Mouse (Mus musculus) hindbrain, postnatal 0 days (tissue): ENCODE data around the gene Anpep. TPM values are rescaled to one million over a fixed set of nuclear protein-coding genes. Genes with fewer than 3 reads are reported as not detected.

Source experiments
- ATAC-seq: fragments of 200-750 bp; cut with Nextera tagmentation; 2 replicates; pipeline ENCODE4 v1.8.0; 2017; ENCODE audit warnings: mild to moderate bottlenecking, moderate TSS enrichment, moderate library complexity
- DNase-seq: peaks from one replicate; pipeline ENCODE4 v3.0.0-alpha.2; 2015; ENCODE audit warnings: low spot score
- H3K27ac ChIP-seq: fragments of 300-500 bp; sonication (generic); 2 replicates; pipeline ENCODE4 v1.5.1; 2014; ENCODE audit warnings: mild to moderate bottlenecking
- H3K27me3 ChIP-seq: fragments of 300-500 bp; sonication (generic); 2 replicates; pipeline ENCODE4 v1.6.1; 2014; ENCODE audit warnings: low read length, mixed read lengths; ENCODE audit not compliant: insufficient read depth
- H3K36me3 ChIP-seq: fragments of 300-500 bp; sonication (generic); 2 replicates; pipeline ENCODE4 v1.6.1; 2014; ENCODE audit warnings: low read length, mixed read lengths; ENCODE audit not compliant: insufficient read depth
- H3K4me1 ChIP-seq: fragments of 300-500 bp; sonication (generic); 2 replicates; pipeline ENCODE4 v1.6.1; 2014; ENCODE audit warnings: antibody characterized with exemption, low read length, mixed read lengths; ENCODE audit not compliant: insufficient read depth
- H3K4me2 ChIP-seq: fragments of 300-500 bp; sonication (generic); 2 replicates; pipeline ENCODE4 v1.6.1; 2014; ENCODE audit warnings: low read depth, mild to moderate bottlenecking, low read length, moderate library complexity, mixed read lengths
- H3K4me3 ChIP-seq: fragments of 300-500 bp; sonication (generic); 2 replicates; pipeline ENCODE4 v1.5.1; 2014; ENCODE audit warnings: low read length
- H3K9ac ChIP-seq: fragments of 300-500 bp; sonication (generic); replicated peaks from 2 replicates; pipeline ENCODE4 v1.6.1; 2014; ENCODE audit warnings: mild to moderate bottlenecking, low read length, moderate library complexity, mixed read lengths
- H3K9me3 ChIP-seq: fragments of 300-500 bp; sonication (generic); 2 replicates; pipeline ENCODE4 v1.6.1; 2016; ENCODE audit warnings: low read length, mixed read lengths
- CTCF ChIP-seq: IDR thresholded peaks from 2 replicates; pipeline ENCODE4 v1.5.1; 2016; ENCODE audit warnings: antibody characterized with exemption, control low read depth, low read depth
- WGBS: fragments of 180-500 bp; shearing (Covaris S2); extraction: QIAGEN DNeasy Blood & Tissue Kit; methylation state at CpG from one replicate; pipeline ENCODE4 v1.1.7; 2014; 5-methylcytosine and 5-hydroxymethylcytosine counted together
- polyA plus RNA-seq: library from polyadenylated mRNA; unstranded; fragments of >200 nt; fragmentation: Nextera tagmentation; extraction: Ambion mirVana; gene quantifications from 2 replicates; pipeline ENCODE4 v1.2.1, GENCODE M21; 2015
- total RNA-seq: library from RNA; depleted of rRNA; stranded (reverse); fragments of >200 nt; gene quantifications from 2 replicates; pipeline ENCODE4 v1.2.3, GENCODE M21; 2014

Gene Anpep
- total and polyA plus RNA-seq, 2 experiments from 2014 or later = 3.7 to 4.1 TPM

DNA sequence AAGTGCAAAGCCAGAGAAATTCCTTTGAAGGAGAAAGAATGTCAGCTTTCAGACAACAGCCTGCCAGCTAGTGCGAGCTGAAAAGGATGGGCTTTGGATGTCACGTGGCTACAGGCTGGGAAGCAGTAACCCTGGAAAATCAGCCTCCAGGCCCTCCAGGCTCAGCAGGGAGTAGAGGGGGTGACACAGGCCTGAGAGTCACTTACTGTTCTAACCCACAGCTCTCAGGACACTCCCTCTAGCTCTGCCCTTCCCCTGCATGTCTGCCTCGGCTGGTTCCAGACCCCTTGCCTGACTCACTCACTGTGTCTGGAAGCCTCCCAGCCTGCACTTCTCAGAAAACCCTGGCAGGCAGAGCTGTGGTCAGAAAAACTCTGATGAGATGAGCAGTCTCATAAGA, 20.1 kb upstream of the Anpep start:
- Histone ChIP-seq H3K27ac (no peak overlapping the region), H3K27me3 (no peaks in the 10 kb centered on the region), H3K9ac (no peak overlapping the region), H3K9me3 (no peaks in the 10 kb centered on the region), H3K4me1 (no peaks in the 10 kb centered on the region), H3K36me3 (peaks cover 19% of the 10 kb centered on the region), H3K4me3 (no peak overlapping the region), H3K4me2 (no peak overlapping the region)
- WGBS = 44% methylated on average over 3 of the region's 3 CpGs
- TF ChIP-seq CTCF = no peak
- no peak for ATAC-seq
- DNase-seq = no peak

DNA sequence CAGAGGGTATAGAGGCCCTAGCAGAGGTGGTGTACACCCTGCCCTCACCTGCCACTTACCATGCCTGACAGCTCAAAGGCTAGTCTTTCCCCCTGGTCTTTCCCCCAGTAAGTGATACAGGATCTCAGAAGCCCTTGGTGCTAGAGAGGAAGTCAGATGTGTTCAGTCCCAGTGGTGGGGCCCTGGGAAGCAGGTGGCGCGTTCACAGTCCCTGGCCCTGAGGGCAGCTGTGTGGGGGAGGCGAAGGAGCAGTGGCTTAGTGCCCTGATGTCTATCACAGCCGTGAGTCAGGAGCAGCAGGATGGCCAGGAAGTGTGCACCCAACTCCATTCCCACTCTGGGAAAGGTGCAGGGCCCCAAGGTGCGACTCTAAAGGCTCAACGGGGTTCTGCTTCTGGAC, 19.2 kb upstream of the Anpep start:
- TF ChIP-seq CTCF = no peak
- DNase-seq = no peak
- no peak for ATAC-seq
- Histone ChIP-seq H3K27ac (no peak overlapping the region), H3K4me3 (no peak overlapping the region), H3K27me3 (no peaks in the 10 kb centered on the region), H3K4me1 (no peaks in the 10 kb centered on the region), H3K9me3 (no peaks in the 10 kb centered on the region), H3K36me3 (peaks cover 19% of the 10 kb centered on the region), H3K4me2 (no peak overlapping the region), H3K9ac (no peak overlapping the region)
- 93% methylated on average over 6 of the region's 6 CpGs for WGBS

DNA sequence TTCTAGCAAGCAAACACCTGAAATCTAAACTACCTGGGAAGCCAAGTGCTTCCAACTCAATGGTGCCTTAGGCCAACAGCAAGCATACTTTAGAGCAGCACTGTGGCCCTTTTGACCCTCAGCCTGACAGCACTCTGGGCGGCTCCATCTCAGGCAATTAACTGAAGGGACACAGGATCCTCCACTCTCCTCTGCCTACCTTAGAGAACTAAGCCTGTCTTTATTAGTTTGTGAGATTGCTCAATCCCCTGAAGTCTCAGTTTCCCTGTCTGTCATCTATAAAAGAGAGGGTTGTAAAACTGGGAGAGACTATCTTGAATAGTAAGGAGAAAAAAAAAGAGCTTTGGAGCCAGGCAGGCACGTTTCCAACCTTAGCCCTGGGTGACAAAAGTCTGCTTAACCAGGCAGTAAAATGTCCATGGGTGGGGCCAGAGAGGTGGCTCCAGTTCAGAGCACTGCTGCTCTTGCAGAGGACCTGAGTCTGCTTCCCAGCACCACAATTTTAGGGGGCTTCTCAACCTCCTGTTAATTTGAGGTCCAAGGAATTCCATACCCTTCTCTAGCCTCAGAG, 17.7 kb upstream of the Anpep start:
- no peak for TF ChIP-seq CTCF
- ATAC-seq = no peak
- no peaks in the 10 kb centered on the region for H3K4me1 ChIP-seq

DNA sequence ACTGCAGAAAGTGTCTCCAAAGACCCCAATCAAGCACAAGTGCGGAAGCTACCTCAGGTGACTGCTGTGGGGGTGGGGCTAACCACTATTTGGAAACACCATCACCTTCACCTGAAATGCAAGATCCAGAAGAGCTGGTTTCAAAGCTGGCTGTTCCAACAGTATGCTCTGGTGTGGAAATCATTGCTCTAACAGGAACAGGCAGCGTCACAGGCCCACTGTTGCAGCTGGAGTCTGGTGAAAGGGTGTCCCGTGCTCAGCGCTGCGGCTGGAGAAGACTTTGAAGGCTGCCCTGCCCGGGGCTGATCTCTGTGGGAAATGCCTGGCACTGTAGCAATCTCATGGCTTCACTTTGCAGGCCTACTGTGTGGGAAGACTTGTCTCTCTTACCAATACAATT, 12.5 kb upstream of the Anpep start:
- Histone ChIP-seq H3K9ac (no peak overlapping the region), H3K4me1 (no peaks in the 10 kb centered on the region), H3K4me3 (no peak overlapping the region), H3K36me3 (no peaks in the 10 kb centered on the region), H3K4me2 (no peak overlapping the region), H3K27ac (no peak overlapping the region), H3K27me3 (no peaks in the 10 kb centered on the region), H3K9me3 (no peaks in the 10 kb centered on the region)
- WGBS = 86% methylated on average over 6 of the region's 6 CpGs
- no peak for TF ChIP-seq CTCF
- ATAC-seq (no peak), DNase-seq (no peak)

More for the DNA sequence above, 17.7 kb upstream of the Anpep start:
- no peak for DNase-seq
- H3K9me3 ChIP-seq = no peaks in the 10 kb centered on the region
- no peak overlapping the region for H3K27ac ChIP-seq
- H3K27me3 ChIP-seq = no peaks in the 10 kb centered on the region
- H3K4me2 ChIP-seq = no peak overlapping the region
- peaks cover 18% of the 10 kb centered on the region for H3K36me3 ChIP-seq
- no peak overlapping the region for H3K9ac ChIP-seq
- no peak overlapping the region for H3K4me3 ChIP-seq
- 82% methylated on average over 2 of the region's 2 CpGs for WGBS

DNA sequence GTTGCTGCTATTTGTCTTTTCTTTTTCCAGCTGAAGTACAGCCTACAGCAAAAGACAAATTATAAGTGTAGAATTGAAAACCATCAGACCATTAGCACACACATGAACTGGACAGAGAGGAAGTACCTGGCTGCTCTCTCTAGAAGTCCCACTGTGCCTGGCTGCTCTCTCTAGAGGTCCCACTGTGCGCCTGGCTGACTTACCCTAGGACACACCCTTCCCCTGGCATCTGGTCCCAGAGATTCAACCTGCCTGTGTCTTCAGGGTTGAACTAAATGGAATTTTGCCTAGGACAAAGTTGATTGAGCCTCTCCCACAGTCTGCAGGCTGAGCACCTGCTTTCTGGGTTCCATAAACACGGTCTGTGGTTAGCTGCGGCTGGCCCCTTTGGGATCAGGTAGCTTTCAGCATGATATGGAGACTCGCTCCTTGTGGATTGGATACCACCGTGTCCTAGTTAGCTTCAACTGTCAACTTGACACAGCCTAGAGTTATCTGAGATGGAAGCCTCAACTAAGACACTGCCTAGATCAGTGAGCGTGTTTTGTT, 11.0 kb upstream of the Anpep start:
- no peak for ATAC-seq
- H3K4me2 ChIP-seq = no peak overlapping the region
- no peaks in the 10 kb centered on the region for H3K36me3 ChIP-seq
- no peak overlapping the region for H3K9ac ChIP-seq
- no peaks in the 10 kb centered on the region for H3K9me3 ChIP-seq
- WGBS = 90% methylated on average over 6 of the region's 6 CpGs
- H3K27ac ChIP-seq = no peak overlapping the region
- no peaks in the 10 kb centered on the region for H3K4me1 ChIP-seq
- H3K4me3 ChIP-seq = no peak overlapping the region
- DNase-seq = no peak
- TF ChIP-seq CTCF = no peak
- H3K27me3 ChIP-seq = no peaks in the 10 kb centered on the region

DNA sequence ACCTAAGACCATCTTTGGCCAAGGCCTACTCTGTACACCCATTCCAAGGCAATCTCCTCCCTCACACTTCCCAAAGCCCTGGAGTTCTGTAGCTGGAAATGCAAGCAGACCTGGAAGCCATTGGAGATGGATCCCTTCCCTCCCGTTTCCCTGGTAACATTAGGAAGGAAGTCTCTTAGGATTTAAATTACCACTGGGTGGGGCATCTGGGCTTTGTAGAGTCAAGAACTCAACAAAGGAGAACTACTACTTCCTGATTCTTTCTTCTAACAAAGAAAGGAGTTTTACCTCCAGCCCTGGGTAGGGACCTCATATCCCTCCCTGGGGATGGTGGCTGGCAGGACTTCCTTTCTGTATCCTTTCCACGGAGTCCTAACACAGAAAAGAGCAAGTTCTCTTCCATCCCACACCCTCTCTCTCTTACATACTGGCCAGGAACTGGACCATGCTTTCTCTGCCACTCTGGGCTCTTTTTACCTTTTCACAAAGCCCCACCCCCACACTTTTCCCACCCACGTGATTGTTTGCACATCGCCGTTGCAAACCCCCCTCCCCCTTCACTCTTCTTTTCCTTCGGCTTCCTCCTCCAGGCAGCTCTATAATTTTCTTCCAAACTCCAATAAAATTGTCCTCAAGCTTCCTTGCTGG, 8.3 kb upstream of the Anpep start:
- no peak overlapping the region for H3K9ac ChIP-seq
- no peaks in the 10 kb centered on the region for H3K9me3 ChIP-seq
- no peak overlapping the region for H3K4me3 ChIP-seq
- H3K4me2 ChIP-seq = no peak overlapping the region
- no peak for DNase-seq
- TF ChIP-seq CTCF = no peak
- no peaks in the 10 kb centered on the region for H3K36me3 ChIP-seq
- no peaks in the 10 kb centered on the region for H3K4me1 ChIP-seq
- no peak for ATAC-seq
- 49% methylated on average over 6 of the region's 6 CpGs for WGBS
- no peak overlapping the region for H3K27ac ChIP-seq
- H3K27me3 ChIP-seq = no peaks in the 10 kb centered on the region

DNA sequence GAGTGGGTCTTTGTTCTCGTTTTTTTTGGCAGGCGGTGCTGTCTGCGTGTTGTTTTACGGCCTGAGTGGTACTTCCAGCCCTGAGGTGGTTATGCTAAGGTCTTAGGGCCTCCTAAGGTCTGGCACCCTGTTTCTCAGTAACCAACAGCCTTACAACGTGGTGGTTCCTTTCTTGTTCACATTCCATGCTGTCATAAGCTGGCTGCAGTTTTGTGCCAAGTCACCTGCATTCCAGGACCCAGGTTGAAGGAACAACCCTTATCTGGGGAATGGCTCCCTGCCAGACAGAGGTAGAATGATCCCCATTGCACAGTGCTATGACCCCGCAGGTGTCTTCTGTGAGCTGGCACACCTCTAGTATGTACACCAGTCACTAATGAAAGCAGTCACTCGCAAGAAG, 7.6 kb upstream of the Anpep start:
- Histone ChIP-seq H3K4me2 (no peak overlapping the region), H3K36me3 (no peaks in the 10 kb centered on the region), H3K4me1 (no peaks in the 10 kb centered on the region), H3K9ac (no peak overlapping the region), H3K4me3 (no peak overlapping the region), H3K27me3 (no peaks in the 10 kb centered on the region), H3K9me3 (no peaks in the 10 kb centered on the region), H3K27ac (no peak overlapping the region)
- no peak for DNase-seq
- WGBS = 75% methylated on average over 7 of the region's 7 CpGs
- no peak for ATAC-seq
- TF ChIP-seq CTCF = no peak
